Mouse (Mus musculus) testis, adult 2 months (tissue): Measurements from ENCODE around the gene Armc12.

ENCODE experiments used
- CTCF ChIP-seq: fragments of 200-500 bp; IDR thresholded peaks from 2 replicates; pipeline ENCODE4 v1.5.1; 2012; ENCODE audit warnings: low read depth, mild to moderate bottlenecking, inconsistent platforms, low read length, moderate library complexity; ENCODE audit not compliant: control insufficient read depth, insufficient read depth, insufficient replicate concordance
- POLR2A ChIP-seq: fragments of 200-500 bp; IDR thresholded peaks from 2 replicates; pipeline ENCODE4 v1.6.1; 2012; ENCODE audit warnings: low read depth, mild to moderate bottlenecking, inconsistent platforms, low read length, moderate library complexity; ENCODE audit not compliant: control insufficient read depth

- TF ChIP-seq POLR2A, result no peak
- TF ChIP-seq CTCF, result no peak
Measured at GRCm38 (mm10) chr17:28511616-28512541, 18.7 kb upstream of the Armc12 start.
